Mouse (Mus musculus) heart, adult 9 months (tissue): ENCODE data around the gene Acvr2a.

Experiments
- DNase-seq, 2 experiments: peaks; one replicate each; pipeline ENCODE4 v3.0.0; 2022; ENCODE audit warnings: low spot score in 2 of 2

The Acvr2a gene

DNA sequence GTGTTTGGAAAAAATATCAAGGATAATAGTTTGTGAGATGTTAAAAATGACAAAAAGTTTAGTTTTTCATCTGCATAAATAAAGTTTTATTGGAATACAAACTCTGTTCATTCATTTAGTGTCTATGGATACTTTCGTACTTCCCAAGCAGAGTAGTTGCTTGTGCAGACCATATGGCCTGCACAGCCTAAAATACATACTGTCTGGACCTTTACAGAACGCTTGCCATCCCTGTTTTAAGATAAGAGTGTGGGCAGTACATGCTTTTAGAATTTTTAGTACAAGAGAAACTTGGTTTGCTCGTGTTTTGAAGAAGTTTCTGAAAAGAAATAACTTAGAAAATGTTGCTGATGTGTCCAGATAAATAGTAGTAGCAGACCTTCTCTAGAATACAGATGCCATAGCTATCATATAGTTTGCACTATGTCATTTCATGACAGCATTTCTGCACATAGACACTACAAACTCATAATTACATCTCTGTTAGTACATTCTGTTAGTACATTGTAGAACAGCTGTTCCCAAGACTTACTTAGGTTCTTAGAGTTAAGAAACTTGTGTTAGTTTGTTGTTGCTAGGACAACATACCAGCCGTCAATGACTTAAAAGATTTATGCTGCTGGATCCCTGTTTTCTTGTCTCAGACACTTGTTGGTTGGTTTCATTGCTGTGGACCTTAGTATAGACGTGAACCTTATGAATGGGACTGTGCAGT lies 54.4 kb downstream of the Acvr2a start:
- no peak for DNase-seq

GRCm38 (mm10) chr2:48885945-48886344 lies 72.0 kb downstream of the Acvr2a start:
- DNase-seq, result peak; percentile 17 to 70

- DNase-seq, result no peak
Observed at GRCm38 (mm10) chr2:48895186-48895585, 81.3 kb downstream of the Acvr2a start.

GRCm38 (mm10) chr2:48908866-48909265 lies 95.0 kb downstream of the Acvr2a start:
- DNase-seq, result no peak

- no peak for DNase-seq
Observed at GRCm38 (mm10) chr2:48914185-48914584, 100.3 kb downstream of the Acvr2a start.

DNA sequence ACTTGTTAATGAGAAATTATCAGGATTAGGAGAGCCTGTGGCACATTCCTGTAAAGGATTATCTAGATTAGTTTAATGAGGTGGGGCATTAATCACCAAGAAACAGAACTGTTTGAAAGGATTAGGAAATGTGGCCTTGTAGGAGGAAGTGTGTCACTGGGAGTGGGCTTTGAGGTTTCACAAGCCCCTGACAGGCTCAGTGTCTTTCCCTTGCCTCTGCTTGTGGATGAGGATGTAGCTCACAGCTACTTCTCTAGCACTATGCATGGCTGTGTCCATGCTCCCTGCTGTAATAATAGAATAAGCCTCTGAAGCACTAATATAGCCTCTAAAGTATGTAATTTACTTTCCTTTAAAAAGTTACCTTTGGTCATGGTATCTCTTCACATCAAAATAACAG lies 101.9 kb downstream of the Acvr2a start:
- DNase-seq, result no peak

- no peak for DNase-seq
Observed at GRCm38 (mm10) chr2:48935058-48935457, 121.1 kb downstream of the Acvr2a start.

DNA sequence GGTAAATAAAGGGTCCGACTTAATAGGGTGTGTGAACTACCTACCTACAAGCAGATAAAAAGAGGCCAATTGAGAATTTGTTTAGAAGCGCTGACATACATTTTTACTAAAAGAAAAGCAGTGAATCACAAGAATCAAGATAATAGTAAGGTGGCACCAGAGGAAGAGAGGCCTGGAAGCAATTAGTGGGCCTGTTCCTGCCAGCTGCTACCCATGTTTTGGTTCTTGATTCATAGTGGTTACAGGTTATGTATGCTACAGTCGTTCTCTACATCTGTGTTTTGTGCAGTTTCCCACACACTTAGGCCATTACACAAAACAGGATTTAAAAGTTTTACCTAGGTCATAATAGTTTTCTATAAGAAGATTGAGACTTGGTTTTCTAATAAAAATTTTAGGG lies 133.9 kb downstream of the Acvr2a start:
- DNase-seq, result no peak

DNA sequence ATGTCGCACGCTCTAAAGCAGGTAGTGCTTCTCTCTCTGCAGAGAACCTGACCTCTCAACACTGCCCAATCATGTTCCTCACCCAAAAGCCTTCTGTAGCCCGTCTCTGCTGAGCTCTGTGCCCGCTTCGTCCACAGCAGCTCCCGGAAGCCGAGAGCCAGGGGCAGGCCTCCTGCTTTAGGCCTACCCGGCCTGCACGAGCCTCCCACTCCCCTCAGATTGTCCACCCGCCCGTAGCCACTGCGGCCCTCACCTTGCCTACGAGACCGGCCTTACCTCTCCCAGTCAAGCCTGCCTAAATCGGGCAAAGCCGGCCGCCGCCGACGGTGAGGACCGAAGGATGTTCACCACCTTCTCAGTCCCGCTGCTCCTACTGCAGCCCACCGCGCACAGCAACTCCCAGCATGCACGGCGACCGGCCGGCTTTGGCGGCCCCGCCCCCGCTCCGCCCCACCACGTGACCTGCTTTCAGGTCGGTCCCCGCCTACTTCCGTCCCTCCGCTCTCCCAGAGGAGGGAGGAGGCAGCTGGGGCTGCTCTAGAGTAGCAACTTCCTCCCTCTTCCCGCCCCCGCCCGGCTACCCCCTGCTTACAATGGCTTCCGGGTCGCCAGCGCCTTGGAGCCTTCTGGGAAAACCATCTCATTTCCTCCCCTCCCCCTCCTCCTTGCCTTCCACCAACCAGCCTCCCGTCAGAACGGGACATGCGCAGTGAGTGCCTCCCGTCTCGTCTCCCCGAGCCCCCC lies 135.1 kb downstream of the Acvr2a start, which contains the start of gene Mbd5:
TSS of gene Mbd5 (plus strand) at position 668 of the 744 bp plus-strand sequence.
- peak; percentile 98 to 99 for DNase-seq

DNA sequence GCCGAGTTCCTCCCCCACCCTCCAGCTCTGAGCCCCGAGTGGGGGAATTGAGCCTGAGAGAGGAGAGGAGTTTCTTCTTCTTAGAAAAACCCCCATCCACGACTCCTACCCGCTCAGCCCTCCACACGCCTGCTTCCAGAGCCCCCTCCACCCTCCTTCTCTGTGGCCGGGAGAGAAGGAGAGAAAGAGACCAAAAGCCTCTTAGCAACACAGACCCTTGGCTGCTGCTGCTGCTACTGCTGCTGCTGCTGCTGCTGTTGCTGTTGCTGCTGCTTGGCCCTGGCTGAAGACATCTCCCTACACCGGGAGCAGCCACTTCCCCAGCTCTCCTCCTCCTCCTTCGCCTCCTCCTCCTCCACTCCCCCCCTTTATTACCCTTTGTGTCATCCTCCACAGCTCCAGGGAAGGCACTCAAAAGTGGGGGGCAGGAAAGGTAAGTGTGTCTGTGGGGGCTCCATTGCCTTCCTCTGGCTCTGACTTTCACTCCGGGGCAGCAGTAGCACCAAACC lies 135.9 kb downstream of the Acvr2a start:
- DNase-seq, result peak; percentile 28 to 29

DNA sequence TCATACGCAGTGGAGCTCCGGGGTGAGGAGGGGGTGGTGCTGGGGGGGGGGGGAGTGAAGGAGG lies 136.2 kb downstream of the Acvr2a start, which contains the start of gene Orc4:
TSS of gene Orc4 (minus strand) at position 26 of the 64 bp plus-strand sequence.
- no peak for DNase-seq

GRCm38 (mm10) chr2:48950316-48950880 lies 136.5 kb downstream of the Acvr2a start:
- DNase-seq, result no peak
